Mouse (Mus musculus): ENCODE data around the gene Higd1c.
A peak's percentile ranks its signal among the peaks of the same experiment; 100 is the strongest.
"Not testable (repeated sequence)": the region's sequence is repeated elsewhere in the genome, so short reads cannot be mapped to it uniquely, and the experiment has no call there.

Gene Higd1c

GRCm38 (mm10) chr15:100364242-100364641 is at the start of gene Higd1c:
Higd1c (plus strand) TSS chr15:100364542.
- DNase-seq (ENCODE audit: low read depth), result no peak

GRCm38 (mm10) chr15:100318014-100318671 is 46.2 kb upstream of the Higd1c start:
- DNase-seq (ENCODE audit: low read depth), result peak; percentile 82

GRCm38 (mm10) chr15:100319884-100320283 is 44.5 kb upstream of the Higd1c start:
- no peak for DNase-seq (ENCODE audit: low read depth)

- peak; percentile 44 for DNase-seq (ENCODE audit: low read depth)
These were observed 43.9 kb upstream of the Higd1c start for GRCm38 (mm10) chr15:100320295-100320905.

GRCm38 (mm10) chr15:100321134-100321533 is 43.2 kb upstream of the Higd1c start:
- DNase-seq (ENCODE audit: low read depth), result peak; percentile 53

GRCm38 (mm10) chr15:100324021-100324591 is 40.2 kb upstream of the Higd1c start:
- DNase-seq (ENCODE audit: low read depth), result no peak

- DNase-seq (ENCODE audit: low read depth), result no peak
These were observed 39.1 kb upstream of the Higd1c start for GRCm38 (mm10) chr15:100325235-100325634.

- not testable (repeated sequence) for DNase-seq (ENCODE audit: low read depth)
These were observed 36.3 kb upstream of the Higd1c start for GRCm38 (mm10) chr15:100328089-100328488.

- not testable (repeated sequence) for DNase-seq (ENCODE audit: low read depth)
These were observed 35.0 kb upstream of the Higd1c start for GRCm38 (mm10) chr15:100329336-100329735.

- DNase-seq (ENCODE audit: low read depth), result no peak
These were observed 33.6 kb upstream of the Higd1c start for GRCm38 (mm10) chr15:100330739-100331138.

- not testable (repeated sequence) for DNase-seq (ENCODE audit: low read depth)
These were observed 32.0 kb upstream of the Higd1c start for GRCm38 (mm10) chr15:100332077-100332961.

GRCm38 (mm10) chr15:100334629-100335028 is 29.7 kb upstream of the Higd1c start, which contains the start of gene Mettl7a3:
Mettl7a3 (plus strand) TSS chr15:100334929.
- no peak for DNase-seq (ENCODE audit: low read depth)

- DNase-seq (ENCODE audit: low read depth), result not testable (repeated sequence)
These were observed 27.0 kb upstream of the Higd1c start for GRCm38 (mm10) chr15:100337328-100337727.

- DNase-seq (ENCODE audit: low read depth), result not testable (repeated sequence)
These were observed 26.5 kb upstream of the Higd1c start for GRCm38 (mm10) chr15:100337847-100338246.

- peak; percentile 61 for DNase-seq (ENCODE audit: low read depth)
These were observed 22.9 kb upstream of the Higd1c start for GRCm38 (mm10) chr15:100341314-100341980.

- DNase-seq (ENCODE audit: low read depth), result no peak
These were observed 18.9 kb upstream of the Higd1c start for GRCm38 (mm10) chr15:100345484-100345883.

GRCm38 (mm10) chr15:100346761-100347160 is 17.6 kb upstream of the Higd1c start:
- DNase-seq (ENCODE audit: low read depth), result no peak

GRCm38 (mm10) chr15:100349496-100349895 is 14.8 kb upstream of the Higd1c start:
- DNase-seq (ENCODE audit: low read depth), result no peak

- DNase-seq (ENCODE audit: low read depth), result no peak
These were observed 12.8 kb upstream of the Higd1c start for GRCm38 (mm10) chr15:100351501-100352060.

- DNase-seq (ENCODE audit: low read depth), result no peak
These were observed 11.6 kb upstream of the Higd1c start, which contains the start of the genes Methig1 and Mettl7a2 for GRCm38 (mm10) chr15:100352711-100353250. Methig1 (plus strand) TSS chr15:100353149. Mettl7a2 (plus strand) TSS chr15:100353200.

- DNase-seq (ENCODE audit: low read depth), result not testable (repeated sequence)
These were observed 10.9 kb upstream of the Higd1c start for GRCm38 (mm10) chr15:100353399-100353798.

Data from fibroblast of lung, adult 2 months (primary cell).